Mouse (Mus musculus): ENCODE measurements around the gene Manbal. TPM values are rescaled to one million over a fixed set of nuclear protein-coding genes. Genes with fewer than 3 reads are reported as not detected.
A peak's percentile ranks its signal among the peaks of the same experiment; 100 is the strongest.

Manbal gene
- total RNA-seq, 1 experiment from 2014 or later: 29.4 TPM

- no peak for DNase-seq
Observed at GRCm38 (mm10) chr2:157412497-157412896, 45.1 kb downstream of the Manbal start.

- no peak for DNase-seq
Observed at GRCm38 (mm10) chr2:157417229-157417628, 49.8 kb downstream of the Manbal start.

GRCm38 (mm10) chr2:157418206-157418605, 50.8 kb downstream of the Manbal start, which contains the start of gene Src:
Src (plus strand) TSS chr2:157418444.
- no peak for DNase-seq

GRCm38 (mm10) chr2:157418609-157419071, 51.2 kb downstream of the Manbal start:
- DNase-seq: no peak

GRCm38 (mm10) chr2:157419506-157419905, 52.1 kb downstream of the Manbal start:
- no peak for DNase-seq

GRCm38 (mm10) chr2:157420404-157420803, 53.0 kb downstream of the Manbal start:
- no peak for DNase-seq

- DNase-seq: no peak
Observed at GRCm38 (mm10) chr2:157422062-157422655, 54.8 kb downstream of the Manbal start.

- DNase-seq: peak; percentile 51
Observed at GRCm38 (mm10) chr2:157422854-157423705, 55.7 kb downstream of the Manbal start.

- peak; percentile 51 for DNase-seq
Observed at GRCm38 (mm10) chr2:157423706-157424125, 56.3 kb downstream of the Manbal start.

GRCm38 (mm10) chr2:157424126-157424903, 56.9 kb downstream of the Manbal start:
- DNase-seq: peak; percentile 72

GRCm38 (mm10) chr2:157424904-157425642, 57.7 kb downstream of the Manbal start:
- DNase-seq: no peak

- DNase-seq: no peak
Observed at GRCm38 (mm10) chr2:157425643-157425988, 58.2 kb downstream of the Manbal start.

GRCm38 (mm10) chr2:157426171-157426570, 58.8 kb downstream of the Manbal start:
- DNase-seq: peak; percentile 61

GRCm38 (mm10) chr2:157427164-157427563, 59.8 kb downstream of the Manbal start:
- no peak for DNase-seq

- DNase-seq: no peak
Observed at GRCm38 (mm10) chr2:157428351-157429139, 61.2 kb downstream of the Manbal start.

- DNase-seq: no peak
Observed at GRCm38 (mm10) chr2:157429735-157430134, 62.3 kb downstream of the Manbal start.

GRCm38 (mm10) chr2:157430667-157431429, 63.5 kb downstream of the Manbal start:
- no peak for DNase-seq

GRCm38 (mm10) chr2:157431912-157432311, 64.5 kb downstream of the Manbal start:
- no peak for DNase-seq

GRCm38 (mm10) chr2:157432476-157432875, 65.1 kb downstream of the Manbal start:
- DNase-seq: peak; percentile 57

GRCm38 (mm10) chr2:157434041-157434440, 66.6 kb downstream of the Manbal start:
- no peak for DNase-seq

Data from adrenal gland, postnatal 14 days (tissue).